Mouse (Mus musculus) forebrain, embryonic 14.5 days (tissue): Measurements from ENCODE around the gene Gm21852. TPM values are rescaled to one million over a fixed set of nuclear protein-coding genes. Genes with fewer than 3 reads are reported as not detected.
"Not testable (repeated sequence)": the region's sequence is repeated elsewhere in the genome, so short reads cannot be mapped to it uniquely, and the experiment has no call there.

Experiments
- ATAC-seq: fragments of 200-750 bp; cut with Nextera tagmentation; 2 replicates; pipeline ENCODE4 v1.8.0; 2017; ENCODE audit warnings: mild to moderate bottlenecking, moderate library complexity
- DNase-seq: peaks from one replicate; pipeline ENCODE4 v3.0.0-alpha.2; 2015; ENCODE audit warnings: low spot score
- H3K27ac ChIP-seq: fragments of 300-500 bp; sonication (generic); 2 replicates; pipeline ENCODE4 v1.5.1; 2014; ENCODE audit warnings: low read depth, mild to moderate bottlenecking, control low read depth, low read length, moderate library complexity
- H3K27me3 ChIP-seq: fragments of 300-500 bp; sonication (generic); replicated peaks from 2 replicates; pipeline ENCODE4 v1.6.1; 2014; ENCODE audit warnings: low read length, control low read depth, mixed read lengths; ENCODE audit not compliant: control insufficient read depth, insufficient read depth
- H3K36me3 ChIP-seq: fragments of 300-500 bp; sonication (generic); 2 replicates; pipeline ENCODE4 v1.6.1; 2014; ENCODE audit warnings: low read length, control low read depth; ENCODE audit not compliant: control insufficient read depth, insufficient read depth
- H3K4me1 ChIP-seq: fragments of 300-500 bp; sonication (generic); 2 replicates; pipeline ENCODE4 v1.6.1; 2014; ENCODE audit warnings: antibody characterized with exemption, low read length, control low read depth; ENCODE audit not compliant: control insufficient read depth, insufficient read depth
- H3K4me2 ChIP-seq: fragments of 300-500 bp; sonication (generic); 2 replicates; pipeline ENCODE4 v1.6.1; 2014; ENCODE audit warnings: mild to moderate bottlenecking, control low read depth, low read length
- H3K4me3 ChIP-seq: fragments of 300-500 bp; sonication (generic); 2 replicates; pipeline ENCODE4 v1.5.1; 2014; ENCODE audit warnings: low read depth, low read length, control low read depth
- H3K9ac ChIP-seq: fragments of 300-500 bp; sonication (generic); 2 replicates; pipeline ENCODE4 v1.6.1; 2014; ENCODE audit warnings: mild to moderate bottlenecking, low read length, control low read depth, moderate library complexity
- H3K9me3 ChIP-seq: fragments of 300-500 bp; sonication (generic); replicated peaks from 2 replicates; pipeline ENCODE4 v1.6.1; 2016; ENCODE audit warnings: low read length, control low read depth, mixed read lengths; ENCODE audit not compliant: control insufficient read depth
- WGBS: fragments of 180-500 bp; shearing (Covaris S2); extraction: QIAGEN DNeasy Blood & Tissue Kit; methylation state at CpG from one replicate; pipeline ENCODE4 v1.1.7; 2014; 5-methylcytosine and 5-hydroxymethylcytosine counted together
- microRNA-seq: library from miRNA; unstranded; fragments of <30 nt; microRNA quantifications from one replicate; pipeline ENCODE4, GENCODE M21; 2016
- polyA plus RNA-seq: library from polyadenylated mRNA; unstranded; fragments of >200 nt; fragmentation: Nextera tagmentation; extraction: Ambion mirVana; gene quantifications from 2 replicates; pipeline ENCODE4 v1.2.1, GENCODE M21; 2014

Gm21852 gene
- not detected in 2 replicates for polyA plus RNA-seq

GRCm38 (mm10) chrY:40651896-40652295 lies at the start of gene Gm21852:
TSS of gene Gm21852 (minus strand) at chrY:40651996.
- H3K27me3 ChIP-seq, H3K9ac ChIP-seq, DNase-seq, H3K36me3 ChIP-seq, H3K27ac ChIP-seq, H3K9me3 ChIP-seq, H3K4me3 ChIP-seq, H3K4me2 ChIP-seq, ATAC-seq, H3K4me1 ChIP-seq: not testable (repeated sequence)
- WGBS, result no CpG with 5 or more reads among the region's 3 CpGs

Small RNA genes within 50 kb of the gene (microRNA-seq; reads per million reads assigned to microRNA genes)
- not detected for gene Gm27466
- gene Gm28018, result not detected

Other genes with a start within 250 kb of the Gm21852 start
- not detected in 2 replicates for gene Gm21797, start 123.8 kb upstream of the Gm21852 start, polyA plus RNA-seq
- gene Gm20795, start 152.9 kb upstream of the Gm21852 start, polyA plus RNA-seq, result not detected in 2 replicates